Mouse (Mus musculus) layer of hippocampus, postnatal 10 days (tissue): ENCODE results near the gene Extl1. TPM values are rescaled to one million over a fixed set of nuclear protein-coding genes. Genes with fewer than 3 reads are reported as not detected.
"Not testable (repeated sequence)": the region's sequence is repeated elsewhere in the genome, so short reads cannot be mapped to it uniquely, and the experiment has no call there.

Experiments
- DNase-seq, 2 experiments: peaks; one replicate each; pipeline ENCODE4 v3.0.0; 2021; ENCODE audit warnings: low spot score in 2 of 2
- long read RNA-seq: library from polyadenylated mRNA; stranded (forward); transcript quantifications from one replicate; pipeline ENCODE4 v2.0.0, GENCODE M21; 2023
- total RNA-seq, 2 experiments: library from RNA; stranded (reverse); gene quantifications; 2 replicates each; pipeline ENCODE4 v1.2.3; 2021

Gene Extl1
- total RNA-seq, result 10 to 100 TPM; 26.2 to 27.5 TPM
- long read RNA-seq, full-length matches to known transcripts, result 10 of 20 reads
- long read RNA-seq, partial matches to known transcripts, result 1 of 20 reads
- long read RNA-seq, other reads (novel, unspliced or antisense), result 9 of 20 reads

DNA sequence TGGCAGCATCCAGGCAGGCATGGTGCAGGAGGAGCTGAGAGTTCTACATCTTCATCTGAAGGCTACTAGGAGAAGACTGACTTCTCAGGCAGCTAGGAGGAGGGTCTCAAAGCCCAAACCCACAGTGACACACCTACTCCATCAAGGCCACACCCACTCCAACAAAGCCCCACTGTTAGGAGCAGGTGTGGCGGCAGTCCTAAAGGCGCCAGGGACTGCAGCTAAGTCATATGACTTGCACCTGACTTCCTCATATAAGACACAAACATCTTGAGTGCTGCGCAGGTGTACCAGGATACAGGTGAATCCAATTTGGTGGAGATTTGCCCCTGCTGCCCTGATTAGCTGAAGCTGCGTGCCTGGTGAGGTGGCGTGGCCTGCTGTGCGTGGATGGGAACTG is at the start of gene Extl1:
TSS of gene Extl1 (minus strand) at position 101 of the 400 bp plus-strand sequence.
- not testable (repeated sequence) for DNase-seq

DNA sequence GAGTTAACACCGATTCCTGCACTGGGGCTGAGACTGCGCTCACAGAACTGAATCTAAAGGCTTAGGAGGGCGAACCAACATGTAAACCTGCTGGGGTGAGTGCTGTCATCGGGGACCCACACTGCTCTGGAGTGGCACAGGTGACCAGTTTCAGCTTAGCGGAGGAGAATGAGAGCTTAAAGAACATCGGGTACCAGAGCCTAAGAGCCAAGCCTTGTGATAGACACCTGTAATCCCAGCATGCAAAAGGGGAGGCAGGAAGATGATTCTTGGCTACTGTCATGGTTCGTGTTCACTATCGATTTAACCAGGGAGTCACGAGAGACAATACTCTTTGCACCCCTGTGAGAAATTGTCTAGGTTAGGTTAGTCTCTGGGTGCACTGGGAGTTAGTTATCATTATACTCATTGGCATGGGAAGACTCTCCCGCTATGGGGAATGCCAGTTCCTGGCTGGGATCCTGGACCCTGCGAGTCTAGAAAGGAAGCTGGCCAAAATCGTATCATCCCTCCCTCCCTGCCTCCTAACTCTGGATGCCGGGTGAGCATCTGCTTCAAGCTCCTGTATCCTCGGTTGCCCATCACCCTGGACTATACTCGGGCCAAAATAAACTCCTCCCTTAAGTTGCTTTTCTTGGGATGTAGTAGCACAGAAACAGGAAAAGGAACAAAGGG is 49.2 kb upstream of the Extl1 start:
- no peak for DNase-seq

DNA sequence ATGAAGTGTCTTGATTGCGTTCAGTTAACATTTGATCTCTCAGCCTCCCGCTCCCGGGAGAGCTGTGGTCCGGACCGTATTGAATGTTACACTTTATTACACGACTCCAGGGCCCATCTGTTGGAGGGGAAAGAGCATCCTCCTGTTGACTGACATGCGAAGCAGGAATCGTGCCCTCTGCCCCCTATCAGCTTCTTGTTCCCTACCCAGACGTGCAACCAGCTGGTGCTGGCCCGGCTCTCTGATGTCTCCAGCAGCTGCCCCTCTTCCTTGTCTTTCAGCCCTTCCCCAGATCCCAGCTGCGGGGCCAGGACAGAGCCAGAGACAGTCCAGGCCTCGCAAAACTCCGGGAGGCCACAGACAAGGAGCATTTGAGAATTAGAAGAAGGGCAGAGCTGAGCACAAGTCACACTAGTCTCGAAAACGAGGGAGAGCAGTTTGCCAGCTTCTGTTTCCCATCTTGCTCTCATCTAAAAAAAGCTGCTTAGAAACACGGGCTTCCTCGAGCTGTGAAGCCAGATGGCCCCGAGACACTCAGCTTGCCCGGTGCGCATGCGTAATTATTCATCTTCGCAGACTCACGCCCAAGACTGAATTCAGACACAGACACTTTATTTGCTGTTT is 46.8 kb upstream of the Extl1 start:
- DNase-seq, result peak; percentile 69 to 83

DNA sequence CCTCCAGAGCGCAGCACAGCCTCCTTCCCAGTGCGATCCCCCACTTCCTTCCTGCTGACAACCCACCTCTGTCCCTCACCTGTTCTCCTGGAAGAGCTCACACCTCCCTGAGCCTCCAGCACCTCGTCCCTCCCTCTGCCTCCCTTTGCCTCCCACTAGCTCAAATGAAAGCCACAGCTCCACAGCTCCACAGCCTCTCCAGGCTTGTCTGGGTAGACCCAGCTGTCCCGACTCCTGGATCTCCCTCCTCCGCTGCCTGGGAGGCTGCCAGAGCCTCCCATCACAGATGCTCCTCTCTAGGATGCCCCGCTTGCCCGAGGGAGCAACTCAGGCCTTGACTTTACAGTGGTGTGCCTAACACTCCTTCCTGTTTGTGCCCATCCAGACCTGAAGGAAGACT is 41.4 kb upstream of the Extl1 start:
- DNase-seq, result no peak

DNA sequence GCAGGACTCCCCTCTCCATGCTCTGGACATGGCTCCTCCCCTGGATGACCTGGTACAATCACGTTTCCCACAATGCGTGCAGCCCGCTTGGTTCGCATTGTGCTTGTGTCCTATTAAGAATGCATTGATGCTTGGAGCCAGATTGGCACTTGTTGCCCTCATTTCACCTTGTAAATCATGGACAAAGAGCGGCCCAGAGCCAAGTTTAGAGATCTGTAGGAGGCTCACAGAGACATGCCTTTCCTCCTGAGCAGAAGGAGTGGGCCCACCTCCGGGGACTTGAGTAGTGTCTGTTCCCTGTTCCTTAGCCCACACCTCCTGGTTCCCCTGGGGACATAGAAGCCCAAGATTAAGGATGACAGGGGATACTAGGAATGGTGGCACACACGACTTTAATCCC is 40.3 kb upstream of the Extl1 start:
- DNase-seq, result no peak

DNA sequence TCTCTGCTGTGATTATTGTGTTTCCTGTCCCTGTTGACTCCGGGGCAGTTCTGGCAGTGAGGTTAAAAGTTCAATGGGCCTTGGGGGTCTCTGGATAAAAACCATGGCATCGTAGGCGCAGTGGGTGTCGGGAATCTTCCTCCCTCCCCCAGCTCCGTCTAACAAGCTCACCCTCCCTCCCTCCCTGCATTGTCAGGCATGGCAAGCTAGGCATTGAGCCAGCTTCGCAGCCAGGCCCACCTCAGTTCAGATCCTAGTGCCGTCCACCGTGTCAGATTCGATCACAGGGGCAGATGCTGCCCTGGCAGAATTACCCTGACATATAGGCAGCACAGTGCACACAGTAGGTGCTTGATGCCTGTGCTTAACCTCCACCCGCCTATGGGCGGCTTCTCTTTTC is 38.3 kb upstream of the Extl1 start:
- DNase-seq, result no peak

DNA sequence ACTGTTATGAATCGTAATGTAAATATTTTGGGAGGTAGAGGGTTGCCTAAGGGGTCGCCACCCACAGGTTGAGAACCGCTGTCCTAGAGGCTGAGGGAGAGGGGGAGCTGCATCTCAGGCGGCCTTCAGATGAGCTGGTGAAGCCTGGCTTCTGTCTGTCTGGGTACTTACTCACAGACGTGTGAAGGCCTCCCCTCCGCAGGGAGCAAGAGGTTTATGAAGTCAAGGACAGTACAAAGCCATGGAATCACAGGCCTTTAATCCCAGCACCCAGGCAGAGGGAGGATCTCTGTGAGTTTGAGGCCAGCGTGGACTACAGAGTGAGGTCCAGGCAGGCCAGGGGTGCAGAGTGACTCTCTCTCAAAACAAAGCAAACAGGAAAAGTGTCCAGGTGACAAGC is 33.5 kb upstream of the Extl1 start:
- no peak for DNase-seq

DNA sequence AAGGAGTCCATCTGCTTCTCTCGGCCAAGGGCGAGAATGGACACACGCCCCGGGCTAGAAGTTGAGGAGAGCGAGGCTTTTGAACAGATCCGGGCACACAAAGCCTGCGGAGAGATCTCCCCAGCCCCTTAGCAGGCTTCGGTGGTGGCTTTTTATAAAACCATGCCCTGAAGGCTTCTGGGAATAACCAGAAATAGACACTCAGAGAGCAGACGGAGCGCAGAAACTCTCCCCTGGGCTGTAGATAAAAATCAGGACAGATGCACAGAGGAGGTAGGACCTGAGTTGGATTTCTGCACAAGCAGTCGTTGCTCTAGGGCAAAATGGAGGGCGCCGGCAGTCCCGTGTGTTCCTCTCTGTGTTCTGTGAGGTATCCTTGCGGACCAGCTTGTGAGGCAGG is 33.0 kb upstream of the Extl1 start:
- DNase-seq, result no peak

DNA sequence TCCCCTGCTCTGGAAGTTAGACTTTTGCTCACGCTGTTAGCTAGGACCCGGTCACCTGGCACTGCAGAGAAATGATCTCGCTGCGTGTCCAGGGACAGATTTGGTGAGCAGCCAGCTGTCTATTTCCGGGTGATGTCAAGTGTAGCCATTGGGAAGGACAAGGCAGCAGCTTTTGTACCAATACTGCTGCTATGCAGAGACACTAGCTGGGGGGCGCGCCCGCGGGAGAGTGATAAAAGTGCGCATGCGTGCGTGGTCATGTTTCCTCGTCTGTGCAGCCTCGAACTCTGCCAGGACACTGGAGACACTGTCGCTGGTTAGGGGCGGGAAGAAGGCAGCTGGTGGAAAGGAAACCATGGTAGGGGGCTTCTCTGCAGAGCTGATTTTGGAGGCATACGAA is 32.5 kb upstream of the Extl1 start:
- no peak for DNase-seq

DNA sequence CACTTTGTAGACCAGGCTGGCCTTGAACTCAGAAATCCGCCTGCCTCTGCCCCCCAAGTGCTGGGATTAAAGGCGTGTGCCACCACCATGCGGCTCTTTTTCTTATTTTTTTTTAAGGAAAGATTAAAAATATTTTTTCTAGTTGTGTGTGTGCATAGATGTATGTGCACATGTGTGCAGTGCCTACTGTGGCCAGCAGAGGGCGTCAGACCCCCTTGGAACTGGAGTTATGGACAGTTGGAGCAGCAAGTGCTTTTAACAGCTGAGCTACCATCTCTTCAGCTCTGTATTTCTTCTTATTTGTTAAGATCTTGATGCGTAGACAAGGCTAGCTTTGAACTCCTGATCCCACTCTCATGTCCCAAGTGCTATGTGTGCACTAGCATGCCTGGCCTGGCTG is 25.6 kb upstream of the Extl1 start:
- DNase-seq, result no peak

DNA sequence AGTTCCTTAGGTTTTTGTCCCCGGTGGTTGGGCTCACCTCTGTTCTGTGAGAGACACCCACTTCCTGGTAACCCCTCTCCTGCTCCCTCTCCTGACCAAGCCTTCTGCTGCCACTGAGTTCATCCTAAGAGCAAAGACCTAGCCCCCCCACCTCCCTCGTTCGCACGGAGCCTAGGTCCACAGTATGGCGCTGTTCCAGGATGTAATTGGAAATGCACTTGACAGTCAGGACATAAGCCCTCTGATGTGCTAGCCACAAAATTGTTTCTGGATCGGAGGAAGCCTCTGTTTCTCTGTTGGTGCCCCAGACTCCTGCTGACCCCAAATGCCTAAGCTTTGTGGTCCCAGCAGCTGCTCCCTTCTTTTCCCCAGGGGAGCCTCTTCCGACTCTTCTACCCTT is 20.1 kb upstream of the Extl1 start:
- no peak for DNase-seq

DNA sequence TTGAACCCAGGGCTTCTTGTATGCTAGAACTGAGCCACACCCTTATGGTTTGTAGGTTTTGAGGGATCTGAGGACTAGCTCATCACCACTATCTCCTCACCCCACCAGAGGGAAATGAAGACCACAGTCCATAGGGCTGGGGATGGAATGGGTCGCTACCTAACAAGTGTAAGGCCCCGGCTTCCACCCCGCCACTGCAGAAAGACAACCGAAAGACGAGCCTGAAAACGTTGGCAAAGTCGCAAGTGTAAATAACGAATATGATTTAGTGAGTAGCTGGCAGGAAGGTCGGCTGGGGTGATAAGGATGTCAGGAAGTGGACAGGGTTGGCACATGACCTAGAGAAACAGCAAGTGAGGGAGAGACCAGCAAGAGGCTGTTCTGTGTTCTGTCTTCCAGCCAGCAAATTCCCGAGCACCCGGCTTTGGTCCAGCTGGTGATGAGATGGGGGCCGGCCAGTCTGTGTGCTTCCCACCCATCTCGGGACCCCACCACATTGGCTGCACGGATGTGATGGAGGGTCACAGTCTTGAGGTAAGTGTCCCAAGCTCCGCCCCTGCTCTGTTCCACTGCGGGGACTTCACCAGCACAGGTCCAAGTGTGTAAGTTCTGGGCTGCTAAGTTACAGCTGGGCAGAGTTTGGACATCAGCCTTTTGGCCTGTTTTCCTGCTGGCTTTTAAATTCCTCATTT is 19.1 kb upstream of the Extl1 start:
- peak in 1 of 2 experiments; percentile 54 for DNase-seq

DNA sequence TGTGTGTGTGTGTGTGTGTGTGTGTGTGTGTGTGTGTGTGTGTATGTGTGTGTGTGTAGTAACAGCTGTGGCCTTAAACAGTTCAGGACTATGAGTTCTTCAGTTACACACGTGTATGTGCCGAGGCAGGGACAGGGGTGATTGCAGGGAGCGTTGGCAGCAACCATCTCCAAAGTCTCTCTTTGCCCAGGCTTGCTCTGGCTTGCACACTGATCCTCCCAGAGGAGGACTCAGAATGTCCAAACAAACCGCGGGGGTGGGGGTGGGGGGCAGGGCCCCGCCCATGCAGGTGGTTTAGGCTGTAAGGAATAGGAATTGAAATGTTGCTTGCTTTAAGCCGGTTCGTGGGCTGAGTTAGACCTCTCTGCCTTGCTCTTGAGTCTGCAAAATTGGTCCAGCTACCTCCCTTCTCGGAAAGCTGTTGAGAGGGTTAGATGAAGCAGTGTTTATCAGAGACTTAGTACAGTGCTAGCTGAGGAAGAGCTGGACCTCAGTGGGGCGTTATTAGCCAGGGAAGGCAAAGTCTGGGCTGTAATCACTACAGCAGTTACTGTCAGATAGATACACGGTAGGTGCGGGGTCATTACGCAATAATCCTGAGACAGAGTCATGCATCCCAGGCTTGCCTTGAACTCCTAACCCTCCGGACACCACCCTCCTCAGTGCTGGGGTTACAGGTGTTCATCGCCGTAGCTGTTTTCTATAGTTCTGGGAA is 18.4 kb upstream of the Extl1 start:
- DNase-seq, result no peak

DNA sequence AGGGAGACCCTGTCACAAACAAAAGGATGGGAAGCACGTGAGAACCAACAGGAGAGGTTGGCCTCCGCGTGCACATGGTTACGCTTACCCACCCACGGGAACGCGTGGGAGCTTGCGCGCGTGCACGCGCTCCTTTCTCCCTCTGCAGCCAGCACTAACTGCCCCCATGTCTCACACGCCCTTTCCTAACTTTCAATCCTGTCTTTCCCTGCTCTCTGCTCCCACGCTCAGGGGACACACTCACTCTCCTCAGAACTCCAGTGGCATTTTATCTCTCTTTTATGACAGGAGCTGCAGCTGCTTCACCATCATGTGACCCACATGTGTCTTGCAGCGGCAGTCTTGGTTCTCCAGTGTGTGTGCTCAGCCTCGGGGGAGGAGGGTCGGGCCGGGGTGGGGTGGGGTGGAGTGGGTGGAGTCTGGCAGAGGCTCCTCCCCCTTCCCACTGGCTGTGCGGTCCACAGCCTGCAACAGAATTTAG is 17.6 kb upstream of the Extl1 start:
- peak; percentile 64 to 72 for DNase-seq

DNA sequence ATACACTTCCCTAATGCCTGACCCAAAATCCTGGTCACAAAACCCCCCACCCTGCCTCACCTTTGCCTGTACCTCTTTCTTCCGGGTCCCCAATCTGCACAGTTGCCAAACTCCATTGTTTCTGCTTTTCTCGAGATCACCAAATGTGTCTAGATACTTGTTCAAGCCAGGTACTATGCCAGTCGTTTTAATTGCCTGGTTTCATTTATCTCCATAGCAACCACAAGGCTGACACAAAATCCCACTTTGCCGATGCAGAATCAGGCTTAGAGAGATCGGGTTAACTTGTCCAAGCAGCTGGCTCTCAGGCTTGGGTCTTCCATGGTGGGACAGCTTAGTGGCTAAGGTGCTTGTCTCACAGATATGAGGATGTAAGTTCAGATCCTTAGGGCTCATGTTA is 16.6 kb upstream of the Extl1 start:
- no peak for DNase-seq

DNA sequence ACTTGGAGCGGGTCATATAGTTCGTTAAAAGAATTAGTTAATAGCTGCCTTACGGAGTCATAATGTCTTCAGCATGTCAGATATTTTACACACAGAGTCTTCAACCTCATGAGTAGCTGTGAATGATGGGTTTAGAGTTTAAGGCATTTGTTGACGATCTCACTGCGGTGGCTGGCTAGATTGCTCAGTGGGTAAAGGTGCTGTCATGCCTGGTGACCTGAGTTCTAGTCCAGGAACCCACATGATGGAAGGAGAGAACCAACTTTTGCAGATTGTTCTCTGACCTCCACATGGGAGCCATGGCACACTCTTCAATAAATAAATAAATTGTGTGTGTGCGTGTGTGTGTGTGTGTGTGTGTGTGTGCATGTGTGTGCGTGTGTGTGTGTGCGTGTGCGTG is 14.1 kb upstream of the Extl1 start:
- no peak for DNase-seq

DNA sequence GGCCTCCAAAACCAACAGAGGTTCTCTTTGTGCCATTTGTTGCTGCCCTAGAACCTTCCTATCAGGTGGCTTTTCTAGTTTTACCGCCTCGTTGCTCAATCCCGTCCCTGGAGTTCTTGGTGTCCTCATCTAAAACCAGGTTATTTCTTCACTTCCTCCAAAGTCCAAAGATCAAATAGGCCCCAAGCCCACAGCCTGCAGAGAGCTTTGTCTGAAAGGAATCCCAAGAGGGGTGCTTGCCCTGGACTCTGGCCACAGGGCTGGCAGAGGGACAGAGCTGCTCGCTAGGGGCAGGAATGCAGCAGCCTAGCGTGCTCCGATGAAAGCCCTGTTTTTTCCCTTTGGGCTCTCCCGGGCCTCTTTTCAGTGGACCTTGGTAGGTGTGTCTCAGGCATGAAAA is 13.5 kb upstream of the Extl1 start:
- peak; percentile 65 to 77 for DNase-seq

DNA sequence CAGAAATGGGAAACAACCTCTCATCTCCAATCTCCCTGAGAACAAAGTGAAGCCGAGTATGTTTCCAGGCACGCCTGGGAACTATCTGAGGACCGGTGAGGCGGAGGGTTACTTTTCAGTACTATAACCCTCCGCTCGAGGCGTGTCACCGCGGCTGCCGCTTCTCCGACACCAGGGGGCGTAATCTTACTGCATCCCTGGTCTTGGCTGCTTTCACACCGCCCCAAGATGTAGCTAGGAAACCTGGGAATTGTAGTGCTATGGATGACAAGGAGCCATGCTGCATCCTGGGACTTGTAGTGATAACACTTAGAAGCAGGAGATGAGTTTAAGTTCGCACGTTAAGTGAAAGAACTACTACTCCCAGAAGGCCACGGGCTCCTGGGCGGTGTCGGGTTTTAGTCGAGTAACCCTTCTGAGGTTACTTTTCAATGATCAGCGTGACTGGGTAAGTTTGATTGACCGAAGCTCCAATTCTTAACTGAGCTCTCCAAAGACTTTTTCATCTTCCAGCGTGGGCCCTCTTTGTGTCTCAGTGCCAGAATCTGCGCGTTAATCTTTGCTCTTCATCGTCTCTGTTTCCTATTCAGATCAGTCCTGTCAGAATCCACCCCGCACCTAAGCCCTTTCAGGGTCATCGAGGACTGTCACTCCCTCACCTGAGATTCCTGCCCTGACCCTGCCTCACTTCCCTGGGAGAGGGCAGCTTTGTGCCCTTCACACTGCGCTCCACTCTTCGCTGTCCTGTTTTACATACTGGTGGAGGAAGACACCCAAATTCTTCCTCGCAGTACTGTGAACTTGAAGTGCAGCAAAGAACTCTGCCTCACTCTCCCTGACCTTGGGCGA is 12.6 kb upstream of the Extl1 start, which contains the start of gene Pafah2:
TSS of gene Pafah2 (plus strand) at position 344 of the 849 bp plus-strand sequence.
- DNase-seq, result peak; percentile 96 to 97

DNA sequence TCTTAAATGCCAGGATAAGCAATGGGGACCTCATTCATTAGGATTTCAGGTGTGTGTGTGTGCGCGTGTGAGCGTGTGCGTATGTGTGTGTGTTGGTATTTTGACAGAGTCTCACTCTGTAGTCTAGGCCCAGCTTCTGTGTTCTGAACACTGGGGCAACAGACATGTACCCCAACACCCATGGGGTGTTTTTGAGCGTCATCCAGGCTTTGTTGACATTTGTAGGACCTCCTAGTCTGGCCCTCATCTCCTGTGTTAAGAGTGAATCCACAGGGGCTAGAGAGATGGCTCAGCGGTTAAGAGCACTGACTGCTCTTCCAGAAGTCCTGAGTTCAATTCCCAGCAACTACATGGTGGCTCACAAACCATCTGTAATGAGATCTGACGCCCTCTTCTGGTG is 11.5 kb upstream of the Extl1 start:
- no peak for DNase-seq

DNA sequence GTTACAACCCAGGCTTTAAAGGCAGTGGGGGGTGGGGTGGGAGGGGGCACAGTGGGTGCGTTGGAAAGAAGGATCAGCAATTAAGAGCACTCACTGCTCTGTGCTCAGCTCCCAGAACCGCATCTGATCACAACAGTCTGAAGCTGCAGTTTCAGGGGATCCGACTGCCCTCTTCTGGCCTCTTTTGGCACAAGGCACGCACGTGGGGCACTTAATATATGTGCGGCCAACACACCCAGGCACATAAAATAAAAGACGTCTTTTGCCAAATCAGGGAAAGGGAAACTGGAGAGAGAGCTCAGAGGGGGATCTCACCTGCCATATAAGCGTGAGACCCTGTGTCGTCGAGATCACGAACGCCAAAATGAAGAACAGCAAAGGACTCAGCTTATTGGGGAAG is 9.4 kb upstream of the Extl1 start:
- DNase-seq, result no peak

DNA sequence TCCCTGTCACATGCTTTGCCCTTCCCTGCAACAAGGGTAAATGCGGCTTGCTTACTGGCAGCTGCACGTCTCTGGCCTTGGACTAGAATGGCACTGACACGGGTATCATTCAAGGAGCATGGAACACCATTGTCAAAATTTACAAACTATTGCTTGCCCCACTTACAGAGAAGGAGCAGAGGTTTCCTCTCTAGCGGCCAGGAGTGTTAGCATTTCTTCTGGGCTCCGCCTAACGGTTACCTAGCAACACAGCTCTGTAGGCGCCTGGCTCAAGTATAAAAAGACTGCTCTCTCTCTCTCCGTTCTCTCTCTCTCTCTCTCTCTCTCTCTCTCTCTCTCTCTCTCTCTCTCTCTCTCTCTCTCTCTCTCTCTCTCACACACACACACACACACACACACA is 8.9 kb upstream of the Extl1 start:
- DNase-seq, result no peak
